Mouse (Mus musculus): ENCODE data around the gene 9130019O22Rik. TPM values are rescaled to one million over a fixed set of nuclear protein-coding genes. Genes with fewer than 3 reads are reported as not detected.
"Not testable (repeated sequence)": the region's sequence is repeated elsewhere in the genome, so short reads cannot be mapped to it uniquely, and the experiment has no call there.

Gene 9130019O22Rik
- polyA plus RNA-seq, 1 experiment from 2014 or later, result 7.2 TPM

DNA sequence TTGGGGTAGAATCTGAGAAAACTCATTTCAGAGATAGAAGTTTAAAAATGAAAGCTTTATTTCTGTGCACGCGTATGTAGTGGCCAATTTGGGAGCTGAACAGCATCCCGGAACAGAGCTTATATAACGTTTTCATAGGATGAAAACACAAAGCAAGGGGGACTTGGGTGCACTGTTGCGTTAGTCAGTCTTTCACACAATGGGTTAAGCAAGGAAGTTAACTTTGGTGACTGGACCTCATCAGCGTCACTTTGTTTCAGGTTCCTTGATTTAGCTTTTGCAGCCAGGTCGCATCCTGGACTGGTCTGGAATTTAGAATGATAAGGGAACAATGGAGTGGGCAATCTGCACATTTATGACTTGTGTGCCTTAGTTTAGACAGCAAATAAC, 7.0 kb upstream of the 9130019O22Rik start:
- peak overlapping the region; percentile 73 for H3K4me3 ChIP-seq
- H3K4me1 ChIP-seq, result peaks cover 16% of the 10 kb centered on the region
- no peaks in the 10 kb centered on the region for H3K9me3 ChIP-seq (replicated peaks)
- H3K36me3 ChIP-seq, result peaks cover 20% of the 10 kb centered on the region
- peak overlapping the region; percentile 91 for H3K27ac ChIP-seq
- H3K27me3 ChIP-seq (ENCODE audit: low read depth, poor library complexity, severe bottlenecking), result no peaks in the 10 kb centered on the region; the same call in 1 of the 2 replicates
- DNase-seq (ENCODE audit: low spot score), result peak; percentile 35
- WGBS, result 34% methylated on average over 7 of the region's 7 CpGs

DNA sequence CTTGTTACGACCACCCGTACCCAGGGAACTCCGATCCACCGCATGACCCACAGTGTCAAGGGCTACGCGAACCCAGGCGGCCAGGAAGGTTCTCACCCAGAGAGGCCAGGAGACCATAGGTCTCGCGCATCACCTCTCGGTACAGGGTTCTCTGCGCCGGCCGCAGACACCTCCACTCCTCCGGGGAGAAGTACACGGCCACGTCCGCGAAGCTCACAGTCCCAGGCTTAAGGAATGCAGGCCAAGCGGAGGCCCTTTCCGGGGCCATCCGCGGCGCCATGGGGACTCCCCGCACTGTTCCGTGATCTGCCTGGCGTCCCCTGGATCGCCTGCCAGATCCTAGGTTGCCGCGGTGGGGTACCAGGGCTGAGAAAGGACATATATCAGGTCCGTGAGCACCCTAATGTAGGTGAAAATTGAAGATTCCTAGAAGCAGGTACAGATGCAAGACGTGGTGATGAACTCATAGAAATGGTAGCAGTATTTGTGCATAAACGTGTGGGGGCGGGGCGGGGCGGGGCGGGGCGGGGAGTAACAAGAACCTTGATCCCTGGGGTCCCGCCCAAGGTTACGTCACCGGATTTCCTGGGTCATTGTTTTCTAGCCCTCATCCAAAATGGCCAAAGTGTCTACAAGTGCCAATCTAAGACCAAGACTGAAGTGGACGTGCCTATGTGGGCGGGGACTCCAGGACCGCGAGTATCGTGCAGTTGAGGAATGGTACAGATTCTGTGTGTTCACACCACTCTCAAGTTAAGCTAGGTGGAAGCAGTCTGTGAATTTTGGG, 6.4 kb upstream of the 9130019O22Rik start, which contains the start of gene E430018J23Rik:
E430018J23Rik (minus strand) TSS at position 473 of the 787 bp plus-strand sequence.
- H3K27ac ChIP-seq, result peak within 1 kb of the TSS; percentile 91
- H3K9me3 ChIP-seq (replicated peaks), result no peaks in the 10 kb centered on the region
- peaks cover 20% of the 10 kb centered on the region for H3K36me3 ChIP-seq
- WGBS, result 1% methylated on average over 45 of the region's 45 CpGs
- no peaks in the 10 kb centered on the region; the same call in 1 of the 2 replicates for H3K27me3 ChIP-seq (ENCODE audit: low read depth, poor library complexity, severe bottlenecking)
- peaks cover 16% of the 10 kb centered on the region for H3K4me1 ChIP-seq
- DNase-seq (ENCODE audit: low spot score), result peak; percentile 92
- H3K4me3 ChIP-seq, result peak within 1 kb of the TSS; percentile 73

DNA sequence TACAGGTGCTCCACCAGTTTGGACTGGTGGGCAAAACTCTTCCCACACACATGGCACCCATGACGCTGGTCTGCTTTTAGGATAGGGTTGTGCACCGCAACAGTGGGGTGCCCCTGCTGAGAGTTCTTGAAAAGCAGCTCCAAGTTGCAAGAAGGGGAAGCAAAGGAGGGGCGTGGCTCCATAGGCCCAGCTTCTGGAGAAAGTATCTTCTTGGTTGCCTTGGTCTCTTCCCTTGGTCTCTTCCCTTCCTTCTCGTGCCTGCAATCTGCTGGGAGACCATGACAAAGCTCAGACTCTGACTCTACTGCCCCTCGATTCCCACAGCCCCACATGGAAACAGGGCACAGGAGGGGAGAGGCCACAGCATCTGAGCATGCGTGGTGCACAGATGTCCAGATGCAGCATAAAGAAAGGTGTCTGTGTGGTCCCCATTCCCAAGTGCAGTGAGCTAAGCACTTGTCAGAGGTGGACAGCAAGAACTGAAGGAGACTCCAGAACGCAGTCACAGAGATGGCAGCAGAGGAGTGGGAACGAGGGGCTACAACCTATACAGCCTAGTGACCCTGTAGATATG, 5.4 kb upstream of the 9130019O22Rik start:
- Histone ChIP-seq H3K4me3 (peak overlapping the region; percentile 73), H3K27me3 (ENCODE audit: low read depth, poor library complexity, severe bottlenecking) (no peaks in the 10 kb centered on the region; the same call in 1 of the 2 replicates), H3K4me1 (peaks cover 16% of the 10 kb centered on the region), H3K27ac (no peak overlapping the region), H3K36me3 (peaks cover 20% of the 10 kb centered on the region), H3K9me3 (replicated peaks) (no peaks in the 10 kb centered on the region)
- DNase-seq (ENCODE audit: low spot score), result no peak
- whole genome bisulfite sequencing, result 84% methylated on average over 8 of the region's 8 CpGs

DNA sequence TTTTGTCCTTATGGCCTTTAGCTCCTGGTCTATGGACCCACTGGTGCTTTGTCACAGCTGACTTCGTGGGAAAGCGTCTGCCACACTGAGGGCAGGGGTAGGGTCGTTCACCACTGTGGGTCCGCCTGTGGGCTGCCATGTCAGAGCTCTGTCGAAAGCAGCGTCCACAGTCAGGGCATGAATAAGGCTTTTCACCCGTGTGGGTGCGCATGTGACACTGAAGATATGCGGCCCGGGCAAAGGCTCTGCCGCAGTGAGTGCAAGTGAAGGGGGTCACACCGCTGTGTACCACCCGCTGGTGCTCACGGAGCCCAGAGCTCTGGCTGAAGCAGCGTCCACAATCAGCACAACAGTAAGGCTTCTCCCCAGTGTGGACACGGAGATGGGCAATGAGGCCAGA, 4.6 kb upstream of the 9130019O22Rik start:
- Histone ChIP-seq H3K4me3 (no peak overlapping the region), H3K9me3 (replicated peaks) (no peaks in the 10 kb centered on the region), H3K27ac (no peak overlapping the region), H3K27me3 (ENCODE audit: low read depth, poor library complexity, severe bottlenecking) (no peaks in the 10 kb centered on the region), H3K36me3 (peaks cover 20% of the 10 kb centered on the region), H3K4me1 (peaks cover 20% of the 10 kb centered on the region)
- WGBS, result 97% methylated on average over 16 of the region's 16 CpGs
- no peak for DNase-seq (ENCODE audit: low spot score)

DNA sequence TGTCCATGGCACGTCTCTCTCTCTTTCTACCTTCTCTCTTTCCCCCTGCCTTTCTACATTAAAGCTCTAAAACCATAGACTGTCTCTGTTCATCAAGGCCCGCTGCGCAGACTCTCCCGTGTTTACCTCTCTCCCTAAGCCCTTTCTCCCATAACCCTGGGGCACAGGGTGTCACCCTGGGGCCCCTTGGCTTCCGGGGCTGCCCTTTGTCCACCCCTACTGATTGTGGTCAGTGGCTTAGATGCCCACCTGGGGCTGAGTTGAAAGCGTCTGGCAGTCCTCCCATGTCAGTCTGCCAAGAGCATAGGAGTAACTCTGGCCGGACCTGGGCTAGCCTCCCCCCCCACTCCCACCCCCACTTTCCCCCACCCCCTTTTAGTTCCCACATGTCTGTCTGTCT, 3.3 kb upstream of the 9130019O22Rik start:
- Histone ChIP-seq H3K4me1 (peaks cover 23% of the 10 kb centered on the region), H3K36me3 (peaks cover 24% of the 10 kb centered on the region), H3K27ac (no peak overlapping the region), H3K27me3 (ENCODE audit: low read depth, poor library complexity, severe bottlenecking) (no peaks in the 10 kb centered on the region), H3K9me3 (replicated peaks) (no peaks in the 10 kb centered on the region; the same call in 1 of the 2 replicates), H3K4me3 (no peak overlapping the region)
- no peak for DNase-seq (ENCODE audit: low spot score)
- WGBS, result 87% methylated on average over 7 of the region's 7 CpGs

DNA sequence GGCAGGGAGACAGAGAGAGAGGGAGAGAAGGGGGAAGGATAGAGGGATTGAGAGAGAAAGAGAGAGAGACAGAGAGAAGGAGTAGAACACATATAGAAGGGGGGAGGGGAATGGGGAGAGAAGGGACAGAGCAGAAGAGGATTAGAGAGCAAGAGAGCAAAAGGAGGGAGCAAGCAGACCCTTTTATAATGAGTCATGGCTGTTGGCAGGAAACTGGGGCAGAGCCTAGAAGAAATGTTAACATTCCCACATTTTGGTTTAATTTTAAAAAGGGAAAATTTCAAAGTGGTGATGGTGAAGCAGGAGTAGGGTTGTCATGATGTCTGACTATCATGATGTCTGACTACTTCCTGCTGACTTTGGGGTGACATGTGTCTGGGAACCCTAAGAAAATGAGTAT, 1.2 kb upstream of the 9130019O22Rik start:
- H3K9me3 ChIP-seq (replicated peaks); H3K4me3 ChIP-seq; H3K27me3 ChIP-seq (ENCODE audit: low read depth, poor library complexity, severe bottlenecking); H3K27ac ChIP-seq; DNase-seq (ENCODE audit: low spot score): not testable (repeated sequence)
- Histone ChIP-seq H3K4me1 (peaks cover 16% of the 10 kb centered on the region), H3K36me3 (peaks cover 44% of the 10 kb centered on the region)

DNA sequence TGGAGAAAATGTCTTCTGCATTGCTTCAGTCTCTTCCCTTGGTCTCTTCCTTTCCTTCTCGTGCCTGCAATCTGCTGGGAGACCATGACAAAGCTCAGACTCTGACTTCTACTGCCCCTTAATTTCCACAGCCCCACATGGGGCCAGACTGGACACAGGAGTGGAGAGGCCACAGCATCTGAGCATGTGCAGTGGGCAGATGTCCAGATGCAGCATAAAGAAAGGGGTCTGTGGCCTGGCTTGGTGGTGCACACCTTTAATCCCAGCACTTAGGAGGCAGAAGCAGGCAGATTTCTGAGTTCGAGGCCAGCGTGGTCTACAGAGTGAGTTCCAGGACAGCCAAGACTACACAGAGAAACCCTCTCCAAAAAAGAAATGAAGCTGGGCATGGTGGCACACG, 1.4 kb downstream of the 9130019O22Rik start:
- H3K9me3 ChIP-seq (replicated peaks); H3K27ac ChIP-seq; H3K4me3 ChIP-seq; H3K27me3 ChIP-seq (ENCODE audit: low read depth, poor library complexity, severe bottlenecking); DNase-seq (ENCODE audit: low spot score); H3K4me1 ChIP-seq: not testable (repeated sequence)
- 92% methylated on average over 4 of the region's 4 CpGs for WGBS
- peaks cover 38% of the 10 kb centered on the region for H3K36me3 ChIP-seq

DNA sequence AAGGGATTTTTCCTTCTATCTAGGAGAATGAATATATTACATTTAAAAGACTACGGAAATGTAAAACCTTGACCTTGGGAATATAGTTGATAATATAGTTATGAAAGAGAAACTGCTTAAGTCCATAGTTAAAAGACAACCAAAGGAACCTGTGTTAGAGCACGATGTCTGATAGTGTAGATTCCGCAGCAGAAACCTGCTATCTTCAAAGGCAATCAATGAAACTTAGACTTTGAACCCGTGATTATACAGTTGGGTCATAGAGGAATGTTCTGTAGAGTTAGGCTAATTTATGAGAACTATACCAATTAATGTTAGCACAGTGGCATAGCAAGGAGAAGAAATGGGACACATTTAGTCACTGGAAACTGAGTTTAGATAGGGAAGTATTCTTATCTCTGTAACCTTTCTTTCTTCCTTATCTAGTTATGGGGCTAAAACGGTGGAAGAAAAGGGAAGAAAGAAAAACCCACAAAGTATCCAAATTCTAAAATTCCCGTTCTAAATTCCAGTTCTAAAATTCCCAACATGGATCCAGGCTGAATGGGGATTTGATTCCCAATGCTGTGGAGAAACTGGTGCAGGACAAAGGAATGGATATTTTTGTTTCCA, 8.6 kb downstream of the 9130019O22Rik start:
- H3K36me3 ChIP-seq, result peaks cover 26% of the 10 kb centered on the region
- H3K9me3 ChIP-seq (replicated peaks), result no peaks in the 10 kb centered on the region
- H3K4me3 ChIP-seq, result no peak overlapping the region
- H3K4me1 ChIP-seq, result peaks cover 7% of the 10 kb centered on the region; the same call in 1 of the 2 replicates
- no peaks in the 10 kb centered on the region for H3K27me3 ChIP-seq (ENCODE audit: low read depth, poor library complexity, severe bottlenecking)
- no peak for DNase-seq (ENCODE audit: low spot score)
- 78% methylated on average over 6 of the region's 6 CpGs for WGBS
- no peak overlapping the region for H3K27ac ChIP-seq

DNA sequence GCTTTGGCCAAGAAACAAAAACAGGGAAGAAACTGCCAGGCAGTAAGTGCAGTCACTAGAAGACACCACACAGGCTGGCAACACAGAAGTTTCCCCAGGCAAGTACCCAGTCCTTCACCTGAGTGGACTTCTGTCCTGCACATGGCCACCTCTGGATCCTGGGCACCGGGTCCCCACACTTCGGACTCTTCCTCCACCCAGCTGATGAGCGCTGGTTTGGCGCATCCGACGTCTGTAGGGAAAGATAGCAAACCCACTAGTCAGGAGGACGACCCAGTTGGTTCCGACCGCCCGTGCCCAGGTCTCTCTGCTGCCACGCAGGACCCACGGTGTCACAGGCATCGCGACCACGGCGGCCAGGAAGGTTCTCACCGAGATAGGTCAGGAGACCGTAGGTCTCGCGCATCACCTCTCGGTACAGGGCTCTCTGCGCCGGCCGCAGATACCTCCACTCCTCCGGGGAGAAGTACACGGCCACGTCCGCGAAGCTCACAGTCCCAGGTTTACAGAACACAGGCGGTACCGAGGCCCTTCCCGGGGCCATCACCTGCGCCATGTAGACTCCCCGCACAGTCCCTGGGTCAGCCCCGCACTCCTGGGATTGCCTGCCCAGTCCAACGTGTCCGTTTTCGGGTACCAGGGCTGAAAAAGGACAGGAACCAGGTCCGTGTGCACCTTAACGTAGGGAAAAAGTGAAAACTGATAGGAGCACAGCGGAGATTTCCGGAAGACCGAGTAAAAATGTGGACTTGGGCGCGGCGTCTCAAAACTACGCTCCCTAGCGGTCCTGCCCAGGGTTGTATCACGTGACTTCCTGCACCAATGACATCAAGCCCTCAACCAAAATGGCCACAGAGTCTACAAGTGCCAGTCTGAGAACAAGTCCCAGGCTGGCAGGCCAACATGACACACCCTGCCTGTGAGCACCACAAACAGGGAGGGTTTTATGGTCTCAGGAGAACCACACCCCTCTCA, 11.4 kb downstream of the 9130019O22Rik start, which contains the start of gene Zfp747:
Zfp747 (minus strand) TSS at position 780 of the 975 bp plus-strand sequence.
- DNase-seq (ENCODE audit: low spot score), result peak; percentile 86
- H3K27ac ChIP-seq, result peak within 1 kb of the TSS; percentile 78
- 4% methylated on average over 49 of the region's 49 CpGs for WGBS
- H3K4me3 ChIP-seq, result peak within 1 kb of the TSS; percentile 67
- H3K4me1 ChIP-seq; H3K27me3 ChIP-seq (ENCODE audit: low read depth, poor library complexity, severe bottlenecking); H3K9me3 ChIP-seq (replicated peaks): not testable (repeated sequence)
- peaks cover 25% of the 10 kb centered on the region for H3K36me3 ChIP-seq

DNA sequence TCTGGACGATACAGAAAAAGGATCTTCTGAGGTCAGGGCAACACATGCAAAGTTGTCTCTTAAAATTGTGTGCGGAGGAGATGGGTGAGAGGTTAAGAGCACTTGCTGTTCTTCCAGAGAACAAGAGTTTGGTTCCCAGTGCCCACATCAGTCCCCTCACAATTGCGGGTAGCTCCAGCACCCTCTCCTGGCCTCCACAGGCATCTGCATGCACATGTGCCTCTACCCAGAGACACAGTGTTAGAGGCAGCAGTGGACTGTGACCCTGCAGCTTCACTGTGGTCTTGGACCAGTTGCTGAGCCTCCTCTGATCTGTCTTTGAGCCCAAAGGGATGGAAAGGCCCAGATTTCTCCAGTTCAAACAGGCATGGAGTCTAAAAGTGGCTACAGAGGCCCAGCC, 15.1 kb downstream of the 9130019O22Rik start:
- not testable (repeated sequence) for H3K27me3 ChIP-seq (ENCODE audit: low read depth, poor library complexity, severe bottlenecking); H3K27ac ChIP-seq; H3K4me1 ChIP-seq; H3K4me3 ChIP-seq; H3K9me3 ChIP-seq (replicated peaks); DNase-seq (ENCODE audit: low spot score)
- H3K36me3 ChIP-seq, result peaks cover 25% of the 10 kb centered on the region
- 80% methylated on average over 3 of the region's 3 CpGs for WGBS

DNA sequence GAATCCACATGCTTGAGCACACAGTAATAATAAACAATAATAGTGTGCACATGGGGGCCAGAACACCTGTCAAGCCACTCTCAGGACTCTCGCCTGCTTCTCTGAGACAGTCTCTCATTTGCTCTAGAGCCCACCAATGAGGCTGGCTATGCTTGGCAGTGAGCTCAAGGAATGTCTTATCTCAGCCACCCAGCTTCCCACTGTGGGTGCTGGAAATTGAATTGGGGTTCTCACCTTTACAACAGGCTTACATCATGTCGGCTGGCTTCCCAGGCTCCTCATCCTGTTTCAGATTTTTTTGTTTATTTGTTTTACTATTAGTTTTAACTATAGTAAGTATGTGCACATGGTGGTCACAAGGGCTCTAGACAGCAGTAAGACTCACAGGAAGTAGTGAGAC, 15.8 kb downstream of the 9130019O22Rik start:
- no peaks in the 10 kb centered on the region for H3K27me3 ChIP-seq (ENCODE audit: low read depth, poor library complexity, severe bottlenecking)
- H3K9me3 ChIP-seq (replicated peaks), result no peaks in the 10 kb centered on the region
- H3K4me3 ChIP-seq, result no peak overlapping the region
- DNase-seq (ENCODE audit: low spot score), result no peak
- peaks cover 7% of the 10 kb centered on the region; the same call in 1 of the 2 replicates for H3K4me1 ChIP-seq
- H3K27ac ChIP-seq, result no peak overlapping the region
- H3K36me3 ChIP-seq, result peaks cover 25% of the 10 kb centered on the region
- WGBS, result 88% methylated on average over 2 of the region's 2 CpGs

DNA sequence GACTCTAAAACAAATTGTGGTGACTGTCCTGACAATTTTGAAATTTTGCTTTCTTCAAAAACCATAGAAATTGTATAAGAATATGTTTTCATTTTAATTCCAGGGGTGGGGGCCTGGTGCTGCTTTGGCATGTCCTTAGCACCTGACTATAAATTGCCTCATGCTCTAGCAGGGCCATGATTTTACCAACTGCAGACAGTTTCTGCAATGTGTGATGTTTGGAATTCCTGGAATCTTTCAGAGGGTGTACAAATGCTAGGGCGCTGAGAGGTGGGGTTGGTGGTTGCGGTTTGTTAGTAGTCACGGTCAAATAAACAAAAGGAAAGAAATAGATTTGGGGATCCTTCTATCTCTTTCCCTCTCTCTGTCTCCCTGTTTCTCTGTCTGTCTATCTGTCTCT, 20.7 kb downstream of the 9130019O22Rik start:
- H3K4me3 ChIP-seq, result no peak overlapping the region
- peaks cover 10% of the 10 kb centered on the region for H3K4me1 ChIP-seq
- H3K27me3 ChIP-seq (ENCODE audit: low read depth, poor library complexity, severe bottlenecking), result peaks cover 42% of the 10 kb centered on the region
- no peak overlapping the region for H3K27ac ChIP-seq
- DNase-seq (ENCODE audit: low spot score), result no peak
- H3K9me3 ChIP-seq (replicated peaks), result no peaks in the 10 kb centered on the region
- no peaks in the 10 kb centered on the region for H3K36me3 ChIP-seq
- 89% methylated on average over 3 of the region's 3 CpGs for WGBS

All from limb, embryonic 10.5 days (tissue).